Comparison of ENCODE assay signal across 16 mouse cellular contexts in the genomic region with DNA sequence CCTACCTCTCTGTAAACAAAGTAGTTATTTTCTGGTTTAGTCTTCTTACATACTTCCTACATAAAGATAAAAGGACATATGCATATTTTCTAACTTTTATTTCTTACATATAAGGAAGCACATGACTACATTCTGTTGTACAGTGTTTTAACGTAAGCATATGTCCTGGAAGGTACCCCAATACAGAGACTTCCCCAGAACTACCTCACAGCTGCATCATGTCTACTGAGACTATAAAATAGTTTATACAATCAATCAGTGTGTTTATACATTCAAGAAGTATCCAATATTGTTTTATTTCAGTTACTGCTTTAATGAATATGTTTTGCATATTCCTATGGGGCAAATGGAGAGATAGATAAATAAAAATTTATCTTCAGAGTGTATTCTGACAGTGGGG.
"Had no signal": no experiment of that assay in that cellular context is flagged by ENCODE, and none has a peak within 500 bp of the region (broad histone marks: within the 10 kb centered on the region; RNA-seq: fewer than 3 reads in every experiment).

No protein-coding gene starts in this region.

- DNase-seq: retina, postnatal 1 day; right cerebral cortex, adult 18-20 months; right cerebral cortex, postnatal 14 days; right cerebral cortex, postnatal 25 days; right cerebral cortex, postnatal 4 days; spleen, adult 18-20 months; thymus, adult 18-20 months; thymus, adult 2 months; thymus, postnatal 14 days; thymus, postnatal 25 days; thymus, postnatal 36 days; thymus, postnatal 4 days had no signal

- H3K4me1 ChIP-seq: neural tube, embryonic 12.5 days; neural tube, embryonic 13.5 days had no signal

- H3K27me3 ChIP-seq: neural tube, embryonic 12.5 days; neural tube, embryonic 13.5 days; neural tube, embryonic 15.5 days; stomach, embryonic 15.5 days had no signal

- H3K27ac ChIP-seq: neural tube, embryonic 12.5 days; neural tube, embryonic 13.5 days; neural tube, embryonic 15.5 days had no signal

- H3K9ac ChIP-seq: neural tube, embryonic 12.5 days; neural tube, embryonic 13.5 days; neural tube, embryonic 15.5 days; stomach, embryonic 15.5 days had no signal

- H3K36me3 ChIP-seq: neural tube, embryonic 12.5 days; neural tube, embryonic 13.5 days; neural tube, embryonic 15.5 days; stomach, embryonic 15.5 days had no signal

- H3K4me2 ChIP-seq: neural tube, embryonic 12.5 days; neural tube, embryonic 13.5 days; neural tube, embryonic 15.5 days; stomach, embryonic 15.5 days had no signal

- H3K4me3 ChIP-seq: neural tube, embryonic 12.5 days; neural tube, embryonic 13.5 days; neural tube, embryonic 15.5 days; stomach, embryonic 15.5 days had no signal

- H3K9me3 ChIP-seq: neural tube, embryonic 12.5 days; neural tube, embryonic 13.5 days; neural tube, embryonic 15.5 days; stomach, embryonic 15.5 days had no signal
